Mouse (Mus musculus) gastrocnemius, postnatal 14 days (tissue): ENCODE results near the gene Ifit3. TPM values are rescaled to one million over a fixed set of nuclear protein-coding genes. Genes with fewer than 3 reads are reported as not detected.
A peak's percentile ranks its signal among the peaks of the same experiment; 100 is the strongest.

Source experiments
- DNase-seq: peaks from one replicate; pipeline ENCODE4 v3.0.0; 2021; ENCODE audit warnings: mixed read lengths
- intact Hi-C: fragments of 180-260 bp; cut with DNase I; formaldehyde crosslinking; loops from one replicate; pipeline ENCODE4 v1.15.1; 2025; ENCODE audit warnings: low total_unique reads
- total RNA-seq, 2 experiments: library from RNA; stranded (reverse); gene quantifications; 2 replicates each; pipeline ENCODE4 v1.2.3; 2021

Ifit3 gene
- total RNA-seq, 2 experiments from 2014 or later: 0.68 to 0.78 TPM

- DNase-seq: peak; percentile 25
- intact Hi-C loops: loop anchor here (5.0 to 10.0 kb wide), 3 partner anchors 90 to 392 kb away; no protein-coding TSS in a partner anchor
These were observed 53.7 kb downstream of the Ifit3 start for GRCm38 (mm10) chr19:34636933-34637557.

Other genes starting within 250 kb of the Ifit3 start
- not detected for gene Ch25h, start 108.4 kb upstream of the Ifit3 start, total RNA-seq
- 10 to 100 TPM; 10.3 to 11.2 TPM for gene Lipa, start 56.1 kb upstream of the Ifit3 start, total RNA-seq
- 1 to 10 TPM; 1.8 to 2.0 TPM for gene Ifit2, start 32.8 kb upstream of the Ifit3 start, total RNA-seq
- under 1 TPM; 0.12 to 0.16 TPM for gene Ifit1bl1, start 18.4 kb downstream of the Ifit3 start, total RNA-seq
- under 1 TPM; 0.27 to 0.33 TPM for gene Ifit3b, start 24.4 kb downstream of the Ifit3 start, total RNA-seq
- gene Ifit1bl2, start 57.2 kb downstream of the Ifit3 start, total RNA-seq: under 1 TPM in 1 of 2 experiments, not detected in 1; 0.06 TPM
- under 1 TPM; 0.12 to 0.13 TPM for gene Ifit1, start 57.3 kb downstream of the Ifit3 start, total RNA-seq
- gene Slc16a12, start 163.8 kb downstream of the Ifit3 start, total RNA-seq: 1 to 10 TPM; 1.5 to 1.8 TPM